Mouse (Mus musculus) cerebellum, postnatal 25 days (tissue): ENCODE results near the gene Olfr196.
"Not testable (repeated sequence)": the region's sequence is repeated elsewhere in the genome, so short reads cannot be mapped to it uniquely, and the experiment has no call there.

Experiments
- DNase-seq, 2 experiments: peaks; one replicate each; pipeline ENCODE4 v3.0.0; 2021; ENCODE audit warnings: mixed read lengths in 2 of 2

The Olfr196 gene

DNA sequence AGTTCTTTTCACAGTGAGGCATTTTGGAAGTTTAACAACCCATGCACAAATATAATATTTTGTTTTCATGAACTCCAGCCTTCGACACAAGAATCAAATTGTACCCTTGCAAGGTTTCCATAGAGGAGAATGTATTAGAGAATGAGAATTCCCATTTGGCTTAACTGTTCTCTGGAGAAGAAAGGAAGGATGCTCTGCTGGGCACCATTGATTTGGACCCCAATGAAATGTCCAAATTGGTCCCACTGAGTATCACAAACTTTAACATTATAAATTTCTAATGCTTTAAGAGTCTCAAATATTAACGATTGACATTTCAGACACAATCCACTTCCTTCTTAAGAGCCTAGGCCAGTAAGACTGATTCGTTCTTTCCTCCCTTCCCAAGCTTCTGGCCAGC, at the start of gene Olfr196:
Olfr196 (minus strand) TSS at position 101 of the 400 bp plus-strand sequence.
- DNase-seq = no peak

GRCm38 (mm10) chr16:59219667-59220066, 49.4 kb upstream of the Olfr196 start, which contains the start of gene Olfr199:
Gene Olfr199, minus strand, starts transcription at chr16:59219767.
- DNase-seq = not testable (repeated sequence)

DNA sequence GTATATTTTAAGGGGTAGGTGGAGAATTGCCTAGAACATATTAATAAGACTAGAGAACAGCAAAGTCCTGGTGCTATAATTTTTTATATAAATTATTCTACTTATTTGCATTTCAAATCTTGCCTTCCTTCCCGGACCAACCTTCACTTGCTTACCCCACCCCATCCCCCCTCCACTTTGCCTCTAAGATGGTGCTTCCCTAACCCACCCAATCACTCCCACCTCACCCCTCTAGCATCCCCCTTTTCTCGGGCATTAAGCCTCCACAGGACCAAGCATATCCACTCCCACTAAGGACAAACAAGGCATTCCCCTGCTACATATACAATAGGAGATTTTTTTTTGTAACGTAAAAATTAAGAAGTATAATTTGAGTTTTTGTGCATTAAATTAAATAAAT, 47.6 kb upstream of the Olfr196 start:
- not testable (repeated sequence) for DNase-seq

DNA sequence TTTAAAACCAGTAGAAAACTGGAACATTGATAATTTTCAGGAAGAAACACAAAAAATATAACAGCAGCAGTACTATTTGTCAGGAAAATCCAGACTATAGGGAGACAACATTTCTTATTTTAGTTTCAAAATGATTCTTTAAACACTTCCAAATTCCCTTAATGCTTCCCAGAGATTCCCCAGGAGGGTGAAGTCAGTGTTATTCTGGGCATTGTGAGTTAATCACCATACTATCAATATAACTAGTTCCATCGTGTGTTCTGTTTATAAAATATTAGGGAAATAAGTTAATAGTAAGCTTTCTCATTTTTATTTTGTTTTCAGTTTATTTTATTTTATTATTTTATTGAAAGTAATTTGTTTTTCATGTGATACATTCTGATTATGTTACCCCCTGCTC, 33.2 kb upstream of the Olfr196 start, which contains the start of gene Olfr198:
Olfr198 (minus strand) TSS at position 101 of the 400 bp plus-strand sequence.
- not testable (repeated sequence) for DNase-seq

GRCm38 (mm10) chr16:59151996-59152395, 18.3 kb downstream of the Olfr196 start:
- DNase-seq = no peak

DNA sequence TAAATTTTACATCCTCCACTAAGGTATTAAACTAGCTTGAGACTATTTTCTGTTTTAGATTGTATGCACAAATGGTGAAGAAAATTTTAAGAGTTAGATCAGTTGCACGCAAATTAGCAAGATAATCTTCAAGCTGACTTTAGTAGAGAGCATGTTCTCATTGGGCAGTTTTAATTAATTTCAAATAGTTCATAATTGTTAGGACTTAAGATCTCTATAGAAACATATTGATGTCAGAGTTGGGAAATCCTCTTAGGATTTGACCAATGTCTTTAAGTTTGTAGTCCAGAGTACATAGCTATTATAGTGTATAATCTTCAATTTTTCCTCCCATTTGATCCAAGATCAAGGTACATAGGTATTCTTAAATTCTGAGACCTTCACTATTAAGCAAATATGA, 23.5 kb downstream of the Olfr196 start, which contains the start of gene Olfr195:
Olfr195 (plus strand) TSS at position 301 of the 400 bp plus-strand sequence.
- no peak for DNase-seq

- no peak for DNase-seq
Observed at GRCm38 (mm10) chr16:59141105-59141504, 29.1 kb downstream of the Olfr196 start.

- no peak for DNase-seq
Observed at GRCm38 (mm10) chr16:59130740-59131139, 39.5 kb downstream of the Olfr196 start.

- DNase-seq = no peak
Observed at GRCm38 (mm10) chr16:59120969-59121368, 49.3 kb downstream of the Olfr196 start, which contains the start of gene Olfr194. Gene Olfr194, minus strand, starts transcription at chr16:59121069.
